Mouse (Mus musculus) G1E (cell line): ENCODE results near the gene Vmn1r234. TPM values are rescaled to one million over a fixed set of nuclear protein-coding genes. Genes with fewer than 3 reads are reported as not detected.
"Not testable (repeated sequence)": the region's sequence is repeated elsewhere in the genome, so short reads cannot be mapped to it uniquely, and the experiment has no call there.

Experiments used
- ATAC-seq: 2 replicates; pipeline ENCODE4 v1.8.0; 2016; ENCODE audit warnings: mild to moderate bottlenecking; ENCODE audit not compliant: insufficient number of reproducible peaks, poor library complexity, low FRiP score, severe bottlenecking; ENCODE audit errors: extremely low read depth
- DNase-seq: peaks from one replicate; pipeline ENCODE4 v3.0.0; 2012; ENCODE audit warnings: low spot score
- H3K27me3 ChIP-seq: 2 replicates; pipeline ENCODE4 v1.6.1; 2012; ENCODE audit warnings: mild to moderate bottlenecking, low read length, inconsistent platforms; ENCODE audit not compliant: insufficient read depth
- H3K36me3 ChIP-seq: replicated peaks from 2 replicates; pipeline ENCODE3; 2012; ENCODE audit warnings: mild to moderate bottlenecking, inconsistent platforms
- H3K4me1 ChIP-seq: 2 replicates; pipeline ENCODE4 v1.6.1; 2012; ENCODE audit warnings: low read depth, low read length, inconsistent platforms, mixed read lengths; ENCODE audit not compliant: insufficient read depth
- H3K4me3 ChIP-seq: 2 replicates; pipeline ENCODE4 v1.5.1; 2012; ENCODE audit warnings: low read depth, mild to moderate bottlenecking, inconsistent platforms, low read length, moderate library complexity, mixed read lengths
- H3K9me3 ChIP-seq: replicated peaks from 2 replicates; pipeline ENCODE4 v1.6.1; 2012; ENCODE audit warnings: inconsistent platforms
- CTCF ChIP-seq: IDR thresholded peaks from 2 replicates; pipeline ENCODE4 v1.5.1; 2012; ENCODE audit warnings: low read depth, low read length, inconsistent platforms, mixed read lengths
- GATA1 ChIP-seq: IDR thresholded peaks from 2 replicates; pipeline ENCODE4 v1.6.1; 2012; ENCODE audit warnings: borderline replicate concordance, low read length, inconsistent platforms, mixed read lengths
- GATA2 ChIP-seq: IDR thresholded peaks from 2 replicates; pipeline ENCODE4 v1.6.1; 2012; ENCODE audit warnings: low read depth, low read length, inconsistent platforms, borderline replicate concordance
- POLR2AphosphoS5 ChIP-seq: IDR thresholded peaks from 2 replicates; pipeline ENCODE4 v1.6.1; 2012; ENCODE audit warnings: low read depth, low read length, inconsistent platforms; ENCODE audit not compliant: insufficient replicate concordance
- TAL1 ChIP-seq: conservative IDR thresholded peaks from 2 replicates; pipeline ENCODE4 v1.6.1; 2012; ENCODE audit warnings: low read depth, low read length, inconsistent platforms, mixed read lengths
- polyA plus RNA-seq: library from polyadenylated mRNA; stranded (reverse); fragments of >175 nt; gene quantifications from 2 replicates; pipeline ENCODE4 v1.2.3, GENCODE M21; 2012
- total RNA-seq, 2 experiments: library from RNA; stranded (forward) in 1 of 2; stranded (reverse) in 1 of 2; fragments of 200-1000 nt in 1 of 2; fragments of >200 nt in 1 of 2; fragmentation: Nextera tagmentation in 1 of 2; gene quantifications; 2 replicates each; pipeline ENCODE4 v1.2.3; 2014 to 2017

Gene Vmn1r234
- not detected in 2 replicates for total RNA-seq (2014; fragmentation: Nextera tagmentation)
- total RNA-seq (2017) = 0.06 and 0.55 TPM in 2 replicates
- polyA plus RNA-seq = not detected in 2 replicates

DNA sequence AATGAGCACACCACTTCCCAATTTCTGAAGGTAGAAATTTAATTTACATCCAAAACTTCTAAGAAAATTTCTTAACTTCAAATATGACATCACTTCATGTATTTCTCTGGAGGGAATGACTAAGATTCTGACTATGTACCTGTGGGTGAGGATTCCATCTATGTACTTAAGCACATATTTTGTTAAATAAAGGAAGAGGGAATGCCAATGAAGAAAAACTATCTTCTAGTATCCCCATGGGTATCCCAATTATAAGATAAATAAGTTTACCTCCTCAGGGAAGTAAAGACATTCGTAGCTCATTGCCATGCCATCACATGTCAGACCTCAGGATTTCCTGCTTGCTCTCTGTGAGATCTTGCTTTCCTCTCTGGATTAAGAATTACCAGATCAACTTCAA lies at the start of gene Vmn1r234:
Vmn1r234 (plus strand) TSS at position 301 of the 400 bp plus-strand sequence.
- DNase-seq (no peak), ATAC-seq (no peak)
- Histone ChIP-seq H3K27me3 (no peaks in the 10 kb centered on the region), H3K36me3 (no peaks in the 10 kb centered on the region), H3K4me3 (no peak within 1 kb of the TSS), H3K9me3 (no peaks in the 10 kb centered on the region), H3K4me1 (no peaks in the 10 kb centered on the region)
- TF ChIP-seq POLR2AphosphoS5 = no peak
- no peak for TF ChIP-seq GATA1
- no peak for TF ChIP-seq CTCF
- no peak for TF ChIP-seq GATA2
- no peak for TF ChIP-seq TAL1

DNA sequence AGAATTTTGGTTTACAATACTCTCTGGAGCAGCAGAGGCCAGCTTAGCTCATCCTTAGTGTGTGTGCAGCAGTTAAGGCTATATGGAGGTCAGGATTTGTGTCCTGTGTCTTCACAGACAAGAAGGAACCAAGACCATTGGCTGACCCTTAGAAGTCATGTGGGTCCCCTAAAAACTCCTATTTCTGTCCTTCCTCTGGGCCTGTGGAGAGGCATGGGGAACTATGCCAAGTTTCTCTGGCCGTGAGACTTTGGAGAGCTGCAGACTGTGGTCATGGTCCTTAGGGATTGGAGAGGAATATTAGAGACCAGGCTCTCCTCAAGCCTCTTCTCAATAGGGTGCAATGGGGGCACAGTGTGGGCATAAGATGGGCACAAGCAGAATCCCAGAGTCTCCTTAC lies 14.8 kb upstream of the Vmn1r234 start:
- not testable (repeated sequence) for H3K4me1 ChIP-seq, H3K36me3 ChIP-seq, ATAC-seq, DNase-seq, H3K9me3 ChIP-seq, H3K4me3 ChIP-seq, H3K27me3 ChIP-seq

- Histone ChIP-seq H3K9me3 (no peaks in the 10 kb centered on the region), H3K4me1 (no peaks in the 10 kb centered on the region), H3K36me3 (no peaks in the 10 kb centered on the region), H3K4me3 (no peak overlapping the region), H3K27me3 (no peaks in the 10 kb centered on the region)
- no peak for DNase-seq
- no peak for TF ChIP-seq POLR2AphosphoS5
- no peak for TF ChIP-seq GATA1
- no peak for TF ChIP-seq GATA2
- no peak for TF ChIP-seq CTCF
- TF ChIP-seq TAL1 = no peak
- ATAC-seq = no peak
Measured at GRCm38 (mm10) chr17:21231654-21232053, 5.8 kb downstream of the Vmn1r234 start.

- Histone ChIP-seq H3K27me3 (no peaks in the 10 kb centered on the region), H3K36me3 (no peaks in the 10 kb centered on the region), H3K4me3 (no peak within 1 kb of the TSS), H3K9me3 (no peaks in the 10 kb centered on the region), H3K4me1 (no peaks in the 10 kb centered on the region)
- TF ChIP-seq GATA2 (no peak), GATA1 (no peak), TAL1 (no peak), CTCF (no peak), POLR2AphosphoS5 (no peak)
- ATAC-seq (no peak), DNase-seq (no peak)
Measured at GRCm38 (mm10) chr17:21256111-21256510, 30.2 kb downstream of the Vmn1r234 start, which contains the start of gene Vmn1r235. Gene Vmn1r235 (plus strand): TSS chr17:21256411.

DNA sequence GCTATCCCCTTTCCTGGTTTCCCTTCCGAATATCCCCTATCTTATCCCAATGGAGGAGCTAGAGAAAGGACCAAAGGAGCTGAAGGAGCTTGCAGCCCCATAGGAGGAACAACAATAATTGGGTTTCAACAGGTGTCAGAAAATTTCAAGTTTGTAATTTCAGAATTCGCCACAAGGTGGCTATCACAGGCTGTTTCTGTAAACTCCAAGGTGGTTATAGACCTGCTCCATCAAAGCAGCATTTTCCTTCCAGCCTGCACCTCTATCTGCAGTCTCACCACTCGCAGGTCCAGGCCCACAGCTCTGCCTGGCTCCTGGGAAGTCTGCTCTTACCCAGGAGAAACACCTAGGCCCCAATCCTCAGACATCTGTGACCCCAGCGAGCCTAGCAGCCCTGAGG lies 46.2 kb downstream of the Vmn1r234 start:
- DNase-seq = peak; percentile 21
- H3K9me3 ChIP-seq = no peaks in the 10 kb centered on the region
- peak; percentile 70 for ATAC-seq
- peaks cover 5% of the 10 kb centered on the region; the same call in 1 of the 2 replicates for H3K27me3 ChIP-seq
- no peak for TF ChIP-seq TAL1
- H3K36me3 ChIP-seq = no peaks in the 10 kb centered on the region
- no peak overlapping the region for H3K4me3 ChIP-seq
- no peaks in the 10 kb centered on the region for H3K4me1 ChIP-seq

DNA sequence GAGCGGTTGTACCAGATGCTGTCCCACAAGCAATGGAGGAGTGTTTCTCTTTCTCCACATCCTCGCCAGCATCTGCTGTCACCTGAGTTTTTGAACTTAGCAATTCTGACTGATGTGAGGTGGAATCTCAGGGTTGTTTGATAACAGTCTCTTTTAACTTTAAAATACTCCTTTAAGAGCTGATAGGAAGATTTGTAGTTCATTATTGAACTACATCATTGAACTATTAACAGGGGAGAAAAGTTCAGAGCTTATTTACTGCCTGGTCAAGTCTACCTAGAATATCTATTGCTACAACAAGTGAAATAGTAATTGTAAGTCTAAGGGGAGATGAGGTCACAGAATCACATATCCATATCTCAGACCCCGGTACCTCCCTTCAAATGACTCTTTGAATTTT lies 56.8 kb downstream of the Vmn1r234 start, which contains the start of gene Vmn1r236:
Vmn1r236 (plus strand) TSS at position 301 of the 400 bp plus-strand sequence.
- no peaks in the 10 kb centered on the region for H3K4me1 ChIP-seq
- DNase-seq (no peak), ATAC-seq (no peak)
- H3K27me3 ChIP-seq = peaks cover 2% of the 10 kb centered on the region; the same call in 1 of the 2 replicates
- no peak within 1 kb of the TSS for H3K4me3 ChIP-seq
- TF ChIP-seq GATA2 (no peak), CTCF (no peak), TAL1 (no peak), GATA1 (no peak), POLR2AphosphoS5 (no peak)
- H3K36me3 ChIP-seq = no peaks in the 10 kb centered on the region
- H3K9me3 ChIP-seq = no peaks in the 10 kb centered on the region

DNA sequence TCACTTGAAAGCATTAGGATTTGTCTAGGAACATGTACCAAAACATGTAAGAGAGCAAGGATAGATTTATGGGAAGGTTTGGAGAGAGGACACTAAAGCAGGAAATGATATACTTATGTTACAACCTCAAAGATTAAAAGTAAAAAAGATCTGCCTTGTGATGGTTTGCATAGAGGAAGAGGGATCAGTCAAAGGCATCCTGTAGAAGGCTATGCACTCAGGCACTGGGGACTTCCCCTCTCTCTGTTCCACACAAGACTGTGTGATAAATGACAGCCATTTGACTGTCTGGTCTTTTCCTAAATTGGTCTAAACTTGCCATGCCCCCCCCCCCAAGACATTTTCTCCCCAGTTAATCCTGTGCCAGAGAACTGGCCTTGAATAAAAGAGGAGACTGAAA lies 58.5 kb downstream of the Vmn1r234 start:
- Histone ChIP-seq H3K4me1 (no peaks in the 10 kb centered on the region), H3K36me3 (no peaks in the 10 kb centered on the region), H3K27me3 (peaks cover 2% of the 10 kb centered on the region; the same call in 1 of the 2 replicates), H3K4me3 (no peak overlapping the region), H3K9me3 (no peaks in the 10 kb centered on the region)
- no peak for ATAC-seq
- DNase-seq = no peak
- no peak for TF ChIP-seq GATA2
- TF ChIP-seq TAL1 = no peak
- no peak for TF ChIP-seq GATA1
- no peak for TF ChIP-seq CTCF
- TF ChIP-seq POLR2AphosphoS5 = no peak

Other genes starting within 250 kb of the Vmn1r234 start
- gene Vmn1r233, start 229.6 kb upstream of the Vmn1r234 start, total RNA-seq (2014; fragmentation: Nextera tagmentation) = not detected in 2 replicates
- gene Vmn1r233, start 229.6 kb upstream of the Vmn1r234 start, total RNA-seq (2017) = 0.05 and 0.12 TPM in 2 replicates
- not detected in 2 replicates for gene Vmn1r233, start 229.6 kb upstream of the Vmn1r234 start, polyA plus RNA-seq
- gene Zfp160, start 217.2 kb upstream of the Vmn1r234 start, total RNA-seq (2014; fragmentation: Nextera tagmentation) = 37.9 and 47.3 TPM in 2 replicates
- gene Zfp160, start 217.2 kb upstream of the Vmn1r234 start, total RNA-seq (2017) = 28.4 and 31.1 TPM in 2 replicates
- gene Zfp160, start 217.2 kb upstream of the Vmn1r234 start, polyA plus RNA-seq = 0.79 and 1.4 TPM in 2 replicates
- not detected in 2 replicates for gene Vmn1r235, start 30.3 kb downstream of the Vmn1r234 start, total RNA-seq (2014; fragmentation: Nextera tagmentation)
- gene Vmn1r235, start 30.3 kb downstream of the Vmn1r234 start, total RNA-seq (2017) = 0.05 and 0.12 TPM in 2 replicates
- not detected in 2 replicates for gene Vmn1r235, start 30.3 kb downstream of the Vmn1r234 start, polyA plus RNA-seq
- not detected in 2 replicates for gene Vmn1r236, start 56.9 kb downstream of the Vmn1r234 start, total RNA-seq (2014; fragmentation: Nextera tagmentation)
- 0.05 and 0.70 TPM in 2 replicates for gene Vmn1r236, start 56.9 kb downstream of the Vmn1r234 start, total RNA-seq (2017)
- gene Vmn1r236, start 56.9 kb downstream of the Vmn1r234 start, polyA plus RNA-seq = not detected in 2 replicates
- not detected in 2 replicates for gene Vmn1r237, start 85.8 kb downstream of the Vmn1r234 start, total RNA-seq (2014; fragmentation: Nextera tagmentation)
- 0.17 and 0.44 TPM in 2 replicates for gene Vmn1r237, start 85.8 kb downstream of the Vmn1r234 start, total RNA-seq (2017)
- not detected in 2 replicates for gene Vmn1r237, start 85.8 kb downstream of the Vmn1r234 start, polyA plus RNA-seq
- not detected in 2 replicates for gene Zfp677, start 157.7 kb downstream of the Vmn1r234 start, total RNA-seq (2014; fragmentation: Nextera tagmentation)
- gene Zfp677, start 157.7 kb downstream of the Vmn1r234 start, total RNA-seq (2017) = 0.05 and 0.06 TPM in 2 replicates
- gene Zfp677, start 157.7 kb downstream of the Vmn1r234 start, polyA plus RNA-seq = not detected in 2 replicates
- 8.4 and 15.4 TPM in 2 replicates for gene Zfp54, start 197.1 kb downstream of the Vmn1r234 start, total RNA-seq (2014; fragmentation: Nextera tagmentation)
- 10.7 and 12.6 TPM in 2 replicates for gene Zfp54, start 197.1 kb downstream of the Vmn1r234 start, total RNA-seq (2017)
- gene Zfp54, start 197.1 kb downstream of the Vmn1r234 start, polyA plus RNA-seq = 0.27 and 0.28 TPM in 2 replicates
- gene Zfp51, start 224.3 kb downstream of the Vmn1r234 start, total RNA-seq (2014; fragmentation: Nextera tagmentation) = 21.5 and 25.3 TPM in 2 replicates
- 14.9 and 16.6 TPM in 2 replicates for gene Zfp51, start 224.3 kb downstream of the Vmn1r234 start, total RNA-seq (2017)
- 0.65 and 0.88 TPM in 2 replicates for gene Zfp51, start 224.3 kb downstream of the Vmn1r234 start, polyA plus RNA-seq